Mouse (Mus musculus) testis, postnatal 10 days (tissue): ENCODE measurements around the gene Bin2.

Source experiments
- DNase-seq: peaks from one replicate; pipeline ENCODE4 v3.0.0; 2021; ENCODE audit warnings: low spot score

Gene Bin2

GRCm38 (mm10) chr15:100681770-100682169 lies 12.4 kb upstream of the Bin2 start:
- DNase-seq, result no peak

- no peak for DNase-seq
Measured at GRCm38 (mm10) chr15:100680381-100680780, 11.0 kb upstream of the Bin2 start.

GRCm38 (mm10) chr15:100679005-100679404 lies 9.7 kb upstream of the Bin2 start:
- no peak for DNase-seq

- no peak for DNase-seq
Measured at GRCm38 (mm10) chr15:100678581-100678980, 9.2 kb upstream of the Bin2 start.

GRCm38 (mm10) chr15:100677675-100678074 lies 8.3 kb upstream of the Bin2 start:
- no peak for DNase-seq

GRCm38 (mm10) chr15:100676521-100676920 lies 7.2 kb upstream of the Bin2 start:
- DNase-seq, result no peak

- no peak for DNase-seq
Measured at GRCm38 (mm10) chr15:100675486-100675885, 6.1 kb upstream of the Bin2 start.

- no peak for DNase-seq
Measured at GRCm38 (mm10) chr15:100674566-100674965, 5.2 kb upstream of the Bin2 start.

GRCm38 (mm10) chr15:100673585-100674391 lies 4.4 kb upstream of the Bin2 start:
- no peak for DNase-seq

GRCm38 (mm10) chr15:100670833-100671232 lies 1.5 kb upstream of the Bin2 start:
- DNase-seq, result no peak

GRCm38 (mm10) chr15:100670004-100670403 lies 651 bp upstream of the Bin2 start:
- no peak for DNase-seq

GRCm38 (mm10) chr15:100667871-100668545 lies 1.3 kb downstream of the Bin2 start:
- no peak for DNase-seq

- no peak for DNase-seq
Measured at GRCm38 (mm10) chr15:100667420-100667819, 1.9 kb downstream of the Bin2 start.

GRCm38 (mm10) chr15:100666851-100667250 lies 2.5 kb downstream of the Bin2 start:
- no peak for DNase-seq

- DNase-seq, result no peak
Measured at GRCm38 (mm10) chr15:100666219-100666696, 3.1 kb downstream of the Bin2 start.

- no peak for DNase-seq
Measured at GRCm38 (mm10) chr15:100665411-100666218, 3.7 kb downstream of the Bin2 start.

GRCm38 (mm10) chr15:100664813-100665274 lies 4.5 kb downstream of the Bin2 start:
- DNase-seq, result no peak

- no peak for DNase-seq
Measured at GRCm38 (mm10) chr15:100660805-100661204, 8.5 kb downstream of the Bin2 start.

- no peak for DNase-seq
Measured at GRCm38 (mm10) chr15:100660306-100660705, 9.0 kb downstream of the Bin2 start.

GRCm38 (mm10) chr15:100655201-100655600 lies 14.2 kb downstream of the Bin2 start:
- DNase-seq, result no peak

GRCm38 (mm10) chr15:100654271-100654670 lies 15.1 kb downstream of the Bin2 start:
- DNase-seq, result no peak

GRCm38 (mm10) chr15:100651610-100652009 lies 17.7 kb downstream of the Bin2 start:
- no peak for DNase-seq
